Mouse (Mus musculus) cerebellum, adult 2 months (tissue): ENCODE results near the gene Nfya.

Experiments used
- CTCF ChIP-seq: fragments of 200-500 bp; IDR thresholded peaks from 2 replicates; pipeline ENCODE4 v1.5.1; 2011; ENCODE audit warnings: low read depth, mild to moderate bottlenecking, control low read depth, low read length, moderate library complexity, borderline replicate concordance; ENCODE audit not compliant: insufficient read depth
- POLR2A ChIP-seq: fragments of 200-500 bp; IDR thresholded peaks from 2 replicates; pipeline ENCODE4 v1.6.1; 2011; ENCODE audit warnings: low read length, control low read depth, borderline replicate concordance; ENCODE audit not compliant: insufficient read depth

- no peak for TF ChIP-seq POLR2A
- no peak for TF ChIP-seq CTCF
These were observed 7.8 kb upstream of the Nfya start for GRCm38 (mm10) chr17:48417521-48417920.
